Mouse (Mus musculus): ENCODE results near the gene 4930412O13Rik. TPM values are rescaled to one million over a fixed set of nuclear protein-coding genes. Genes with fewer than 3 reads are reported as not detected.

The 4930412O13Rik gene
- polyA plus RNA-seq (2014; fragmentation: Nextera tagmentation; extraction: Ambion mirVana): 0.36 and 0.52 TPM in 2 replicates

- ATAC-seq (ENCODE audit: low FRiP score): no peak
- no peak for DNase-seq (ENCODE audit: low spot score)
- H3K27ac ChIP-seq: peak within 1 kb of the TSS; percentile 78
- H3K4me2 ChIP-seq (replicated peaks): peak within 1 kb of the TSS; percentile 53
- no peaks in the 10 kb centered on the region for H3K36me3 ChIP-seq (replicated peaks; ENCODE audit: control insufficient read depth, insufficient read depth)
- H3K4me3 ChIP-seq (replicated peaks; ENCODE audit: low read length): peak within 1 kb of the TSS; percentile 29
- WGBS: 0% methylated on average over 33 of the region's 35 CpGs
- no peaks in the 10 kb centered on the region for H3K9me3 ChIP-seq (ENCODE audit: control insufficient read depth, low read length)
- peaks cover 82% of the 10 kb centered on the region for H3K27me3 ChIP-seq (ENCODE audit: control insufficient read depth, insufficient read depth, low read length)
- peaks cover 9% of the 10 kb centered on the region for H3K4me1 ChIP-seq (replicated peaks; ENCODE audit: control insufficient read depth, insufficient read depth, low read length)
- H3K9ac ChIP-seq: peak within 1 kb of the TSS; percentile 51
These were observed at the start of gene 4930412O13Rik for GRCm38 (mm10) chr2:9881051-9881591. Gene 4930412O13Rik, plus strand, starts transcription at chr2:9881252.

GRCm38 (mm10) chr2:9833712-9834111, 47.3 kb upstream of the 4930412O13Rik start:
- H3K27me3 ChIP-seq (ENCODE audit: control insufficient read depth, insufficient read depth, low read length): no peaks in the 10 kb centered on the region
- no peak overlapping the region for H3K4me2 ChIP-seq (replicated peaks)
- H3K36me3 ChIP-seq (replicated peaks; ENCODE audit: control insufficient read depth, insufficient read depth): no peaks in the 10 kb centered on the region
- WGBS: 89% methylated on average over 7 of the region's 7 CpGs
- no peaks in the 10 kb centered on the region for H3K4me1 ChIP-seq (replicated peaks; ENCODE audit: control insufficient read depth, insufficient read depth, low read length)
- ATAC-seq (ENCODE audit: low FRiP score): no peak
- no peak overlapping the region for H3K9ac ChIP-seq
- no peaks in the 10 kb centered on the region for H3K9me3 ChIP-seq (ENCODE audit: control insufficient read depth, low read length)
- no peak overlapping the region for H3K27ac ChIP-seq
- no peak overlapping the region for H3K4me3 ChIP-seq (replicated peaks; ENCODE audit: low read length)
- DNase-seq (ENCODE audit: low spot score): no peak

- Histone ChIP-seq H3K9ac (no peak overlapping the region), H3K4me3 (replicated peaks; ENCODE audit: low read length) (no peak overlapping the region), H3K36me3 (replicated peaks; ENCODE audit: control insufficient read depth, insufficient read depth) (no peaks in the 10 kb centered on the region), H3K27me3 (ENCODE audit: control insufficient read depth, insufficient read depth, low read length) (no peaks in the 10 kb centered on the region), H3K4me2 (replicated peaks) (no peak overlapping the region), H3K4me1 (replicated peaks; ENCODE audit: control insufficient read depth, insufficient read depth, low read length) (no peaks in the 10 kb centered on the region), H3K27ac (no peak overlapping the region), H3K9me3 (ENCODE audit: control insufficient read depth, low read length) (no peaks in the 10 kb centered on the region)
- DNase-seq (ENCODE audit: low spot score) (peak; percentile 29), ATAC-seq (ENCODE audit: low FRiP score) (peak; percentile 69; the same call in 1 of the 2 replicates)
- WGBS: 52% methylated on average over 7 of the region's 7 CpGs
These were observed 45.9 kb upstream of the 4930412O13Rik start for GRCm38 (mm10) chr2:9835195-9835594.

GRCm38 (mm10) chr2:9852851-9853576, 28.0 kb upstream of the 4930412O13Rik start:
- peak overlapping the region; percentile 26 for H3K4me2 ChIP-seq (replicated peaks)
- no peak overlapping the region for H3K27ac ChIP-seq
- H3K9ac ChIP-seq: no peak overlapping the region
- no peaks in the 10 kb centered on the region for H3K27me3 ChIP-seq (ENCODE audit: control insufficient read depth, insufficient read depth, low read length)
- WGBS: 34% methylated on average over 13 of the region's 13 CpGs
- peaks cover 4% of the 10 kb centered on the region; the same call in 1 of the 2 replicates for H3K4me1 ChIP-seq (replicated peaks; ENCODE audit: control insufficient read depth, insufficient read depth, low read length)
- H3K36me3 ChIP-seq (replicated peaks; ENCODE audit: control insufficient read depth, insufficient read depth): no peaks in the 10 kb centered on the region
- H3K9me3 ChIP-seq (ENCODE audit: control insufficient read depth, low read length): no peaks in the 10 kb centered on the region
- no peak overlapping the region for H3K4me3 ChIP-seq (replicated peaks; ENCODE audit: low read length)
- no peak; the same call in 1 of the 2 replicates for ATAC-seq (ENCODE audit: low FRiP score)
- DNase-seq (ENCODE audit: low spot score): no peak

- 33% methylated on average over 4 of the region's 4 CpGs for WGBS
- Histone ChIP-seq H3K27ac (no peak overlapping the region), H3K9ac (no peak overlapping the region), H3K4me2 (replicated peaks) (no peak overlapping the region), H3K4me3 (replicated peaks; ENCODE audit: low read length) (no peak overlapping the region), H3K36me3 (replicated peaks; ENCODE audit: control insufficient read depth, insufficient read depth) (no peaks in the 10 kb centered on the region), H3K9me3 (ENCODE audit: control insufficient read depth, low read length) (no peaks in the 10 kb centered on the region), H3K4me1 (replicated peaks; ENCODE audit: control insufficient read depth, insufficient read depth, low read length) (peaks cover 4% of the 10 kb centered on the region; the same call in 1 of the 2 replicates), H3K27me3 (ENCODE audit: control insufficient read depth, insufficient read depth, low read length) (no peaks in the 10 kb centered on the region)
- ATAC-seq (ENCODE audit: low FRiP score): no peak
- no peak for DNase-seq (ENCODE audit: low spot score)
These were observed 25.2 kb upstream of the 4930412O13Rik start for GRCm38 (mm10) chr2:9855861-9856260.

- H3K9me3 ChIP-seq (ENCODE audit: control insufficient read depth, low read length): no peaks in the 10 kb centered on the region
- no peaks in the 10 kb centered on the region for H3K36me3 ChIP-seq (replicated peaks; ENCODE audit: control insufficient read depth, insufficient read depth)
- ATAC-seq (ENCODE audit: low FRiP score): no peak
- WGBS: 90% methylated on average over 5 of the region's 5 CpGs
- H3K27ac ChIP-seq: no peak overlapping the region
- H3K4me3 ChIP-seq (replicated peaks; ENCODE audit: low read length): no peak overlapping the region
- no peak overlapping the region for H3K4me2 ChIP-seq (replicated peaks)
- no peaks in the 10 kb centered on the region for H3K4me1 ChIP-seq (replicated peaks; ENCODE audit: control insufficient read depth, insufficient read depth, low read length)
- H3K27me3 ChIP-seq (ENCODE audit: control insufficient read depth, insufficient read depth, low read length): no peaks in the 10 kb centered on the region
- no peak overlapping the region for H3K9ac ChIP-seq
- DNase-seq (ENCODE audit: low spot score): no peak
These were observed 20.4 kb upstream of the 4930412O13Rik start for GRCm38 (mm10) chr2:9860698-9861097.

- no peaks in the 10 kb centered on the region for H3K4me1 ChIP-seq (replicated peaks; ENCODE audit: control insufficient read depth, insufficient read depth, low read length)
- WGBS: 77% methylated on average over 12 of the region's 12 CpGs
- no peaks in the 10 kb centered on the region for H3K9me3 ChIP-seq (ENCODE audit: control insufficient read depth, low read length)
- no peak overlapping the region for H3K4me3 ChIP-seq (replicated peaks; ENCODE audit: low read length)
- ATAC-seq (ENCODE audit: low FRiP score): no peak
- no peak overlapping the region; the same call in 1 of the 2 replicates for H3K4me2 ChIP-seq (replicated peaks)
- H3K27me3 ChIP-seq (ENCODE audit: control insufficient read depth, insufficient read depth, low read length): peaks cover 33% of the 10 kb centered on the region
- H3K27ac ChIP-seq: no peak overlapping the region
- H3K36me3 ChIP-seq (replicated peaks; ENCODE audit: control insufficient read depth, insufficient read depth): no peaks in the 10 kb centered on the region
- no peak for DNase-seq (ENCODE audit: low spot score)
- no peak overlapping the region for H3K9ac ChIP-seq
These were observed 13.8 kb upstream of the 4930412O13Rik start for GRCm38 (mm10) chr2:9867092-9867825.

- Histone ChIP-seq H3K27me3 (ENCODE audit: control insufficient read depth, insufficient read depth, low read length) (peaks cover 72% of the 10 kb centered on the region), H3K4me2 (replicated peaks) (peak overlapping the region; percentile 53), H3K9ac (peak overlapping the region; percentile 16), H3K4me1 (replicated peaks; ENCODE audit: control insufficient read depth, insufficient read depth, low read length) (no peaks in the 10 kb centered on the region), H3K4me3 (replicated peaks; ENCODE audit: low read length) (peak overlapping the region; percentile 30; the same call in 1 of the 2 replicates), H3K9me3 (ENCODE audit: control insufficient read depth, low read length) (no peaks in the 10 kb centered on the region), H3K27ac (peak overlapping the region; percentile 63; the same call in 1 of the 2 replicates), H3K36me3 (replicated peaks; ENCODE audit: control insufficient read depth, insufficient read depth) (no peaks in the 10 kb centered on the region)
- no peak for DNase-seq (ENCODE audit: low spot score)
- WGBS: 21% methylated on average over 4 of the region's 4 CpGs
- no peak for ATAC-seq (ENCODE audit: low FRiP score)
These were observed 9.8 kb upstream of the 4930412O13Rik start for GRCm38 (mm10) chr2:9871141-9871716.

GRCm38 (mm10) chr2:9871798-9872197, 9.3 kb upstream of the 4930412O13Rik start:
- DNase-seq (ENCODE audit: low spot score) (no peak), ATAC-seq (ENCODE audit: low FRiP score) (no peak)
- Histone ChIP-seq H3K4me2 (replicated peaks) (peak overlapping the region; percentile 53), H3K27me3 (ENCODE audit: control insufficient read depth, insufficient read depth, low read length) (peaks cover 77% of the 10 kb centered on the region), H3K27ac (0 out of 2 replicates have a peak overlapping the region, but pooled peaks have one; percentile 63), H3K9ac (peak overlapping the region; percentile 16), H3K36me3 (replicated peaks; ENCODE audit: control insufficient read depth, insufficient read depth) (no peaks in the 10 kb centered on the region), H3K9me3 (ENCODE audit: control insufficient read depth, low read length) (no peaks in the 10 kb centered on the region), H3K4me3 (replicated peaks; ENCODE audit: low read length) (peak overlapping the region; percentile 30), H3K4me1 (replicated peaks; ENCODE audit: control insufficient read depth, insufficient read depth, low read length) (no peaks in the 10 kb centered on the region)
- WGBS: 20% methylated on average over 6 of the region's 6 CpGs

Measured in hindbrain, embryonic 14.5 days (tissue).